Comparison of ENCODE assay signal across 11 mouse cellular contexts in the genomic region with DNA sequence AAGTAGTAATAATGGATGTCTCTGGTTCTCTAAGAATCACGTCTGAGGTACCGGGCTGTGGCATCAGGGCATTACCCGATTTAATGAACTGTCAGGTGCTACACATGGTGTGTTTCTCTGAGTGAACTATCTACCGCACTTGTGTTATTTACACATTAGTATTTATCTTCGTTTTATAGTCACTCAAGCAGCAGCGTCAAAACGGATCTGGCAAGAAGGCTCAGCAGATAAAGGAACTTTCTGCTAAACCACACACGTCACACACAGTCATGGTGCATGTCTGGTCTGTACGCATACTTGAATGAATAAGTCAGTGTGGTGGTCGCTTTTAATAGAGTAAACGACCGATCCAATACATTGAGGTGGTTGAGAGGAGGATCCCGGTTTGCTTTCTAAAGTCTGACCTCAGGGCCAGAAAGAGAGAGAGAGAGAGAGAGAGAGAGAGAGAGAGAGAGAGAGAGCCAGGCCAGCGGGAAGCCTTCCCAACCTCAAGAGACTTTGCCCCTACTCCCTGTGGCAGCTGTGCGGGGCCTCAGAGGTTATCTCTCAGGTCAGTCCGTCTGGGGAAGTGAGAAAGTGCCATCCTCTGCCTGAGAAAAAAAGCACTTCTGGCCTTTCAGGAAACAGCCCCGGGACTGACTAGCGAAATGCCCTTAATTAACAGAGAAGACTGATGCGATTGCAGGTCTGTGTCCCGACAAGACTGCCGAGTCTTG. TPM values are rescaled to one million over a fixed set of nuclear protein-coding genes. Genes with fewer than 3 reads are reported as not detected.
A peak's percentile ranks its signal among the peaks of the same experiment; 100 is the strongest.
DNase-seq lines count a peak whose midpoint lies in the region; ATAC-seq and TF ChIP-seq lines count a peak whose summit lies in the region.
"Had no signal": no experiment of that assay in that cellular context is flagged by ENCODE, and none has a peak within 500 bp of the region (broad histone marks: within the 10 kb centered on the region; RNA-seq: fewer than 3 reads in every experiment).

No protein-coding gene starts in this region.

- peak overlapping the region; percentile 5 for H3K4me3 ChIP-seq in liver, embryonic 11.5 days (ENCODE audit: low read depth, low read length)
- H3K4me3 ChIP-seq in hindbrain, postnatal 0 days (ENCODE audit: low read length) = no peak overlapping the region
- H3K4me3 ChIP-seq in limb, embryonic 10.5 days = no peak overlapping the region

- peak; percentile 93 for ATAC-seq in liver, embryonic 11.5 days (replicated peaks; ENCODE audit: low FRiP score)
- no peak for ATAC-seq in hindbrain, postnatal 0 days
- ATAC-seq: Patski had no signal

- H3K9me3 ChIP-seq in liver, embryonic 11.5 days (ENCODE audit: control insufficient read depth, low read length) = no peaks in the 10 kb centered on the region
- H3K9me3 ChIP-seq in hindbrain, postnatal 0 days (ENCODE audit: low read length) = no peaks in the 10 kb centered on the region
- no peaks in the 10 kb centered on the region for H3K9me3 ChIP-seq in limb, embryonic 10.5 days (replicated peaks)

- H3K27ac ChIP-seq in liver, embryonic 11.5 days (ENCODE audit: low read depth, low read length) = peak overlapping the region; percentile 95
- H3K27ac ChIP-seq in hindbrain, postnatal 0 days = no peak overlapping the region
- no peak overlapping the region for H3K27ac ChIP-seq in limb, embryonic 10.5 days

- peak; percentile 38 to 52 for DNase-seq in spleen, postnatal 10 days (ENCODE audit: low spot score in 2 of 2)
- no peak for DNase-seq in spleen, postnatal 14 days (ENCODE audit: low spot score in 2 of 2)
- peak; percentile 70 for DNase-seq in c-Kit-positive CD71-positive TER-119-negative erythroid progenitor cells, embryonic 14.5 days (ENCODE audit: low read depth)
- DNase-seq in liver, embryonic 11.5 days (ENCODE audit: low spot score) = peak; percentile 77
- DNase-seq in testis, postnatal 10 days (ENCODE audit: low spot score) = no peak
- DNase-seq in hindbrain, postnatal 0 days (ENCODE audit: low spot score) = no peak
- no peak for DNase-seq in limb, embryonic 10.5 days (ENCODE audit: low spot score)
- DNase-seq: adrenal gland, postnatal 14 days; cerebellum, postnatal 14 days; retina, postnatal 1 day had no signal

- peaks cover 16% of the 10 kb centered on the region for H3K27me3 ChIP-seq in liver, embryonic 11.5 days (replicated peaks; ENCODE audit: control insufficient read depth, insufficient read depth, low read length)
- peaks cover 17% of the 10 kb centered on the region; the same call in 1 of the 2 replicates for H3K27me3 ChIP-seq in hindbrain, postnatal 0 days (ENCODE audit: insufficient read depth, low read length)
- H3K27me3 ChIP-seq in limb, embryonic 10.5 days (ENCODE audit: low read depth, poor library complexity, severe bottlenecking) = peaks cover 47% of the 10 kb centered on the region

- no peaks in the 10 kb centered on the region for H3K36me3 ChIP-seq in liver, embryonic 11.5 days (ENCODE audit: control insufficient read depth, insufficient read depth, low read length)
- H3K36me3 ChIP-seq in hindbrain, postnatal 0 days (ENCODE audit: insufficient read depth, low read length) = no peaks in the 10 kb centered on the region
- no peaks in the 10 kb centered on the region for H3K36me3 ChIP-seq in limb, embryonic 10.5 days

- H3K4me2 ChIP-seq in liver, embryonic 11.5 days = peak overlapping the region; percentile 58
- no peak overlapping the region for H3K4me2 ChIP-seq in hindbrain, postnatal 0 days (ENCODE audit: low read depth, low read length)

- H3K4me1 ChIP-seq in liver, embryonic 11.5 days (replicated peaks; ENCODE audit: control insufficient read depth, insufficient read depth, low read length) = peaks cover 23% of the 10 kb centered on the region
- peaks cover 1% of the 10 kb centered on the region; the same call in 1 of the 2 replicates for H3K4me1 ChIP-seq in hindbrain, postnatal 0 days (ENCODE audit: insufficient read depth, low read length)
- peaks cover 15% of the 10 kb centered on the region for H3K4me1 ChIP-seq in limb, embryonic 10.5 days

- H3K9ac ChIP-seq in liver, embryonic 11.5 days (ENCODE audit: low read depth, low read length) = peak overlapping the region; percentile 56
- H3K9ac ChIP-seq in hindbrain, postnatal 0 days (replicated peaks; ENCODE audit: low read length) = no peak overlapping the region

- no peak for TF ChIP-seq CTCF in hindbrain, postnatal 0 days (IDR thresholded peaks at IDR 0.05; ENCODE audit: low read depth)

- 10% methylated on average over 21 of the region's 21 CpGs for WGBS in liver, embryonic 11.5 days
- 64% methylated on average over 21 of the region's 21 CpGs for WGBS in hindbrain, postnatal 0 days
- WGBS in limb, embryonic 10.5 days = 37% methylated on average over 21 of the region's 21 CpGs

RNA-seq across cellular contexts. Expression of a gene that starts 4.7 kb away (rescaled TPM):
- 0.84 and 0.86 TPM in 2 replicates for polyA plus RNA-seq in liver, embryonic 11.5 days (2014; fragmentation: Nextera tagmentation; extraction: Ambion mirVana)
- total RNA-seq in hindbrain, postnatal 0 days (2014; rRNA removed) = 0.58 and 1.1 TPM in 2 replicates
- polyA plus RNA-seq in hindbrain, postnatal 0 days (2015; fragmentation: Nextera tagmentation; extraction: Ambion mirVana) = 0.33 and 0.43 TPM in 2 replicates
- 0.13 and 0.36 TPM in 2 replicates for polyA plus RNA-seq in limb, embryonic 10.5 days (2016; fragmentation: Nextera tagmentation; extraction: Ambion mirVana)
- total RNA-seq: adrenal gland, postnatal 14 days had no signal
- polyA plus RNA-seq: Patski had no signal

RNA-seq across cellular contexts. Expression of a gene that starts 29.7 kb away (rescaled TPM):
- 17.0 and 18.4 TPM in 2 replicates for polyA plus RNA-seq in liver, embryonic 11.5 days (2014; fragmentation: Nextera tagmentation; extraction: Ambion mirVana)
- total RNA-seq in hindbrain, postnatal 0 days (2014; rRNA removed) = 34.3 and 36.0 TPM in 2 replicates
- 21.7 TPM in 2 replicates for polyA plus RNA-seq in hindbrain, postnatal 0 days (2015; fragmentation: Nextera tagmentation; extraction: Ambion mirVana)
- 26.2 and 28.1 TPM in 2 replicates for polyA plus RNA-seq in limb, embryonic 10.5 days (2016; fragmentation: Nextera tagmentation; extraction: Ambion mirVana)

RNA-seq across cellular contexts. Expression of a gene that starts 39.4 kb away (rescaled TPM):
- 27.1 and 33.3 TPM in 2 replicates for polyA plus RNA-seq in liver, embryonic 11.5 days (2014; fragmentation: Nextera tagmentation; extraction: Ambion mirVana)
- 16.1 and 16.2 TPM in 2 replicates for total RNA-seq in hindbrain, postnatal 0 days (2014; rRNA removed)
- polyA plus RNA-seq in hindbrain, postnatal 0 days (2015; fragmentation: Nextera tagmentation; extraction: Ambion mirVana) = 34.9 and 35.9 TPM in 2 replicates
- 83.2 and 85.7 TPM in 2 replicates for polyA plus RNA-seq in limb, embryonic 10.5 days (2016; fragmentation: Nextera tagmentation; extraction: Ambion mirVana)

Comparison
In these comparisons a context has a peak if more than half of its experiments do, and no peak if none do; other contexts are left out.
1. DNase-seq: peak in spleen, postnatal 10 days (2 of 2), c-Kit-positive CD71-positive TER-119-negative erythroid progenitor cells, embryonic 14.5 days (single experiment) and liver, embryonic 11.5 days (single experiment); none in spleen, postnatal 14 days (0 of 2), testis, postnatal 10 days (single experiment), hindbrain, postnatal 0 days (single experiment) and limb, embryonic 10.5 days (single experiment).